Mouse (Mus musculus) lung, postnatal 0 days (tissue): ENCODE data around the gene Srpr. TPM values are rescaled to one million over a fixed set of nuclear protein-coding genes. Genes with fewer than 3 reads are reported as not detected.

Experiments used
- ATAC-seq: fragments of 200-750 bp; cut with Nextera tagmentation; 2 replicates; pipeline ENCODE4 v1.8.0; 2017; ENCODE audit warnings: moderate library complexity
- DNase-seq: peaks from one replicate; pipeline ENCODE4 v3.0.0-alpha.2; 2016; ENCODE audit warnings: low spot score
- H3K27ac ChIP-seq: fragments of 300-500 bp; sonication (generic); 2 replicates; pipeline ENCODE4 v1.5.1; 2014; ENCODE audit warnings: antibody characterized with exemption, mild to moderate bottlenecking, low read length, mixed read lengths
- H3K27me3 ChIP-seq: fragments of 300-500 bp; sonication (generic); replicated peaks from 2 replicates; pipeline ENCODE4 v1.6.1; 2014; ENCODE audit warnings: low read length, mixed read lengths; ENCODE audit not compliant: insufficient read depth
- H3K36me3 ChIP-seq: fragments of 300-500 bp; sonication (generic); 2 replicates; pipeline ENCODE4 v1.6.1; 2014; ENCODE audit warnings: low read length, mixed read lengths; ENCODE audit not compliant: insufficient read depth
- H3K4me1 ChIP-seq: fragments of 300-500 bp; sonication (generic); 2 replicates; pipeline ENCODE4 v1.6.1; 2014; ENCODE audit warnings: antibody characterized with exemption, low read depth, low read length, mixed read lengths; ENCODE audit not compliant: insufficient read depth
- H3K4me2 ChIP-seq: fragments of 300-500 bp; sonication (generic); replicated peaks from 2 replicates; pipeline ENCODE4 v1.6.1; 2014; ENCODE audit warnings: low read depth, mild to moderate bottlenecking, low read length, moderate library complexity, mixed read lengths
- H3K4me3 ChIP-seq: fragments of 300-500 bp; sonication (generic); 2 replicates; pipeline ENCODE4 v1.5.1; 2014; ENCODE audit warnings: low read depth, low read length
- H3K9ac ChIP-seq: fragments of 300-500 bp; sonication (generic); replicated peaks from 2 replicates; pipeline ENCODE4 v1.6.1; 2014; ENCODE audit warnings: low read depth, mild to moderate bottlenecking
- H3K9me3 ChIP-seq: fragments of 300-500 bp; sonication (generic); 2 replicates; pipeline ENCODE4 v1.6.1; 2016; ENCODE audit warnings: low read length, mixed read lengths
- CTCF ChIP-seq: IDR thresholded peaks from 2 replicates; pipeline ENCODE4 v1.5.1; 2016; ENCODE audit warnings: antibody characterized with exemption, mild to moderate bottlenecking
- EP300 ChIP-seq: IDR thresholded peaks from 2 replicates; pipeline ENCODE4 v1.6.1; 2016; ENCODE audit warnings: antibody characterized with exemption, mild to moderate bottlenecking, control low read depth
- WGBS: fragments of 180-500 bp; shearing (Covaris S2); extraction: QIAGEN DNeasy Blood & Tissue Kit; methylation state at CpG from one replicate; pipeline ENCODE4 v1.1.7; 2014; 5-methylcytosine and 5-hydroxymethylcytosine counted together
- polyA plus RNA-seq: library from polyadenylated mRNA; unstranded; fragments of >200 nt; fragmentation: Nextera tagmentation; extraction: Ambion mirVana; gene quantifications from 2 replicates; pipeline ENCODE4 v1.2.1, GENCODE M21; 2015

Srpr gene
- polyA plus RNA-seq, 1 experiment from 2014 or later = 125 TPM

- peak; percentile 30; the same call in 1 of the 2 replicates for ATAC-seq
- TF ChIP-seq CTCF = no peak
- TF ChIP-seq EP300 = no peak
- WGBS = 48% methylated on average over 3 of the region's 4 CpGs
Observed at GRCm38 (mm10) chr9:35186430-35186829, 13.5 kb upstream of the Srpr start.

GRCm38 (mm10) chr9:35187351-35187903 is 12.5 kb upstream of the Srpr start:
- Histone ChIP-seq H3K4me1 (no peaks in the 10 kb centered on the region), H3K9ac (no peak overlapping the region), H3K4me3 (no peak overlapping the region), H3K27ac (no peak overlapping the region), H3K9me3 (no peaks in the 10 kb centered on the region), H3K4me2 (no peak overlapping the region), H3K36me3 (0 out of 2 replicates have a peak, but pooled peaks cover 6% of the 10 kb centered on the region), H3K27me3 (no peaks in the 10 kb centered on the region)
- DNase-seq (peak; percentile 39), ATAC-seq (peak; percentile 46; the same call in 1 of the 2 replicates)
- TF ChIP-seq CTCF (no peak), EP300 (no peak)
- 80% methylated on average over 10 of the region's 10 CpGs for WGBS

More at GRCm38 (mm10) chr9:35186430-35186829, 13.5 kb upstream of the Srpr start:
- DNase-seq = peak; percentile 31
- H3K4me1 ChIP-seq = no peaks in the 10 kb centered on the region
- H3K9ac ChIP-seq = no peak overlapping the region
- 0 out of 2 replicates have a peak, but pooled peaks cover 6% of the 10 kb centered on the region for H3K36me3 ChIP-seq
- H3K4me3 ChIP-seq = no peak overlapping the region
- H3K27ac ChIP-seq = no peak overlapping the region
- no peak overlapping the region for H3K4me2 ChIP-seq
- no peaks in the 10 kb centered on the region for H3K9me3 ChIP-seq
- H3K27me3 ChIP-seq = no peaks in the 10 kb centered on the region

GRCm38 (mm10) chr9:35188700-35189099 is 11.3 kb upstream of the Srpr start:
- peak; percentile 35 for TF ChIP-seq CTCF
- TF ChIP-seq EP300 = no peak
- WGBS = 55% methylated on average over 22 of the region's 22 CpGs
- no peak overlapping the region for H3K4me2 ChIP-seq
- no peak overlapping the region for H3K9ac ChIP-seq
- DNase-seq (peak; percentile 55), ATAC-seq (peak; percentile 62)
- H3K36me3 ChIP-seq = 0 out of 2 replicates have a peak, but pooled peaks cover 6% of the 10 kb centered on the region
- H3K4me3 ChIP-seq = no peak overlapping the region
- H3K27ac ChIP-seq = no peak overlapping the region
- H3K9me3 ChIP-seq = no peaks in the 10 kb centered on the region
- no peaks in the 10 kb centered on the region for H3K27me3 ChIP-seq
- no peaks in the 10 kb centered on the region for H3K4me1 ChIP-seq

GRCm38 (mm10) chr9:35192983-35193542 is 6.9 kb upstream of the Srpr start:
- Histone ChIP-seq H3K36me3 (0 out of 2 replicates have a peak, but pooled peaks cover 6% of the 10 kb centered on the region), H3K4me2 (no peak overlapping the region), H3K27ac (no peak overlapping the region), H3K4me3 (no peak overlapping the region), H3K9ac (no peak overlapping the region), H3K27me3 (no peaks in the 10 kb centered on the region), H3K9me3 (no peaks in the 10 kb centered on the region), H3K4me1 (no peaks in the 10 kb centered on the region)
- WGBS = 90% methylated on average over 11 of the region's 11 CpGs
- ATAC-seq = no peak
- no peak for DNase-seq
- TF ChIP-seq CTCF (no peak), EP300 (no peak)

GRCm38 (mm10) chr9:35194048-35194447 is 5.9 kb upstream of the Srpr start:
- Histone ChIP-seq H3K4me3 (no peak overlapping the region), H3K9ac (no peak overlapping the region), H3K27ac (no peak overlapping the region), H3K36me3 (0 out of 2 replicates have a peak, but pooled peaks cover 6% of the 10 kb centered on the region), H3K9me3 (no peaks in the 10 kb centered on the region), H3K4me1 (no peaks in the 10 kb centered on the region), H3K27me3 (no peaks in the 10 kb centered on the region), H3K4me2 (no peak overlapping the region)
- 82% methylated on average over 3 of the region's 3 CpGs for WGBS
- ATAC-seq (no peak), DNase-seq (no peak)
- TF ChIP-seq EP300 = no peak
- no peak for TF ChIP-seq CTCF

- DNase-seq (no peak), ATAC-seq (no peak)
- WGBS = 94% methylated on average over 3 of the region's 3 CpGs
- no peak overlapping the region for H3K27ac ChIP-seq
- H3K27me3 ChIP-seq = no peaks in the 10 kb centered on the region
- no peak overlapping the region for H3K4me3 ChIP-seq
- no peaks in the 10 kb centered on the region for H3K9me3 ChIP-seq
- no peak for TF ChIP-seq EP300
- no peak for TF ChIP-seq CTCF
- H3K9ac ChIP-seq = no peak overlapping the region
- peaks cover 9% of the 10 kb centered on the region; the same call in 1 of the 2 replicates for H3K4me1 ChIP-seq
- no peak overlapping the region for H3K4me2 ChIP-seq
- H3K36me3 ChIP-seq = no peaks in the 10 kb centered on the region
Observed at GRCm38 (mm10) chr9:35197625-35198024, 2.4 kb upstream of the Srpr start.
